Mouse (Mus musculus): ENCODE results near the gene B230104I21Rik. TPM values are rescaled to one million over a fixed set of nuclear protein-coding genes. Genes with fewer than 3 reads are reported as not detected.

The B230104I21Rik gene
- polyA plus RNA-seq, 1 experiment = not detected

DNA sequence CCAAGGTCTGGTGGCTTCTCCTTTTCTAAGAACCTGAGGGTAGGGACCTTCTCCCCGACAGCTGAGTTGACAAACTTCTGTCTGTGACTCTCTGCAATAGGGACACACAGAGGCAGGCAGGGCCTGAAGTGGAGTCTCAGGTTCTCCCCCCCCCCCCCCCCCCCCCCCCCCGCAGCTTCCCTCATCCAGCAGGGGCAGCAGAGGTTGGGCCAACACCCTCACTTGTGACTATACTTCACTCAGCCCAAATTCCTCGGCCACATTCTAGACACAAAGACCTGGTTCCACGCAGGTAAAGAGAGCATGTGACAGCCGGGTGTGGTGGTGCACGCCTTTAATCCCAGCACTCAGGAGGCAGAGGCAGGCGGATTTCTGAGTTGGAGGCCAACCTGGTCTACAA lies 24.5 kb downstream of the B230104I21Rik start:
- TF ChIP-seq GATA1 (IDR thresholded peaks at IDR 0.05; ENCODE audit: low read length) (no peak), TAL1 (IDR thresholded peaks at IDR 0.05; ENCODE audit: low read length) (no peak)
- Histone ChIP-seq H3K4me1 (ENCODE audit: control insufficient read depth) (no peaks in the 10 kb centered on the region), H3K4me3 (replicated peaks) (no peak overlapping the region), H3K36me3 (ENCODE audit: control insufficient read depth) (no peaks in the 10 kb centered on the region), H3K9me3 (ENCODE audit: control insufficient read depth, low read length) (no peaks in the 10 kb centered on the region), H3K27me3 (ENCODE audit: control insufficient read depth) (no peaks in the 10 kb centered on the region)

DNA sequence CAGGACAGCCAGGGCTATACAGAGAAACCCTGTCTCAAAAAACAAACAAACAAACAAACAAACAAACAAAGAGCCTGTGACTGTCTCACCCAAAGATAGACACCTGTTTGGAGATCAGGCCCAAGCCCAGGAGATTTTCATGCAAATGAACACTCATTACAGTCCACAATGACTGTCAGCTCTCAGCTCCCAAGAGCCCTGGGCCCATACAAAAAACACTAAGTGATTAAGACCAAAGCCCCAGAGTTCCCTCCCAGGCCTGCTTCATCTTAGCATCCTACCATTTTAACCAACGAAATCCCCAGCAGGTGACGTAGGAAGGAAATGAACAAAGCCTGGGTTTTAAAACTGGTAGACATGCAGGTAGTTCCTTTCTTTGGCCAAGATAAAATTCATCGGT lies 24.9 kb downstream of the B230104I21Rik start:
- Histone ChIP-seq H3K36me3 (ENCODE audit: control insufficient read depth) (no peaks in the 10 kb centered on the region), H3K4me1 (ENCODE audit: control insufficient read depth) (no peaks in the 10 kb centered on the region), H3K9me3 (ENCODE audit: control insufficient read depth, low read length) (no peaks in the 10 kb centered on the region), H3K4me3 (replicated peaks) (no peak overlapping the region), H3K27me3 (ENCODE audit: control insufficient read depth) (no peaks in the 10 kb centered on the region)
- no peak for TF ChIP-seq GATA1 (IDR thresholded peaks at IDR 0.05; ENCODE audit: low read length)
- no peak for TF ChIP-seq TAL1 (IDR thresholded peaks at IDR 0.05; ENCODE audit: low read length)

DNA sequence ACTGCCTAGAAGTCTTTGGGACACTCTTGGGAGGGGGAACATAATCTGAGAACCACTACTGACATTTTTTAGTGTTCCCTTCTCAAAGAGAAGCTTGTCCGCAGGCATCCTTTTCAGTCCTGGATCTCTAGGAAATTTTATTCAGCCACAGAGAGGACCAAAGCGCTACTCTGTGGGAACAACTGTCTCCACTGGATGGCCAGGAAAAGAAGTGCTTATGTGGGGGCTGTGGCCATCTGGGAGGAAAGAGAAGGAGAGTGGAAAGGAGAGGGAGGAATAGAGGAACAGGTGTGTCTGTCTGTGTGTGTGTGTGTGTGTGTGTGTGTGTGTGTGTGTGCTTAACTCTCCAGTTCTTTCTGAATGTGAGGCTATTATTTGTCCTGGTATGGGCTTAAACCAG lies 28.8 kb downstream of the B230104I21Rik start:
- H3K4me1 ChIP-seq (ENCODE audit: control insufficient read depth) = no peaks in the 10 kb centered on the region
- no peaks in the 10 kb centered on the region for H3K9me3 ChIP-seq (ENCODE audit: control insufficient read depth, low read length)
- no peak for TF ChIP-seq GATA1 (IDR thresholded peaks at IDR 0.05; ENCODE audit: low read length)
- TF ChIP-seq TAL1 (IDR thresholded peaks at IDR 0.05; ENCODE audit: low read length) = no peak
- H3K27me3 ChIP-seq (ENCODE audit: control insufficient read depth) = no peaks in the 10 kb centered on the region
- no peaks in the 10 kb centered on the region for H3K36me3 ChIP-seq (ENCODE audit: control insufficient read depth)
- no peak overlapping the region for H3K4me3 ChIP-seq (replicated peaks)

DNA sequence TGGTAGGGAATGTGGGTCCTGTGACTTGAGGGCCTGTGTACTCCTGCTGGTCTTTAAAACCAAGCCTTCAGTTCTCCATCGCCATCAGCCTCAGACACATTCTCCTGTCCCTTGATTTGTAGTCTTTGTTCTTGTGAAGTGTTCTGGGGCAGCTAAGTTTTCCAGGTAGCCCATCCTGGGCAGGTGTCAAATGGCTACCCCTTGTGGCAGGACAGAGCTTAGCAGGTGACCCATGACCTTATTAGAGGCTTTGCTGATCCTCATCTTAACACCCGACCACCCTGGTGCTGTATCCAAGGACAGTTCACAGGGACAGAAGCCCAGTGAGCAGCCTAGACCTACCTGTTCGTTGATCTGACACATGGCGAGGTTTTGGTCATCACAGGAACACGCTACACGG lies 30.9 kb downstream of the B230104I21Rik start:
- H3K4me1 ChIP-seq (ENCODE audit: control insufficient read depth) = no peaks in the 10 kb centered on the region
- H3K27me3 ChIP-seq (ENCODE audit: control insufficient read depth) = no peaks in the 10 kb centered on the region
- TF ChIP-seq GATA1 (IDR thresholded peaks at IDR 0.05; ENCODE audit: low read length) = no peak
- TF ChIP-seq TAL1 (IDR thresholded peaks at IDR 0.05; ENCODE audit: low read length) = no peak
- no peaks in the 10 kb centered on the region for H3K36me3 ChIP-seq (ENCODE audit: control insufficient read depth)
- H3K4me3 ChIP-seq (replicated peaks) = no peak overlapping the region
- no peaks in the 10 kb centered on the region for H3K9me3 ChIP-seq (ENCODE audit: control insufficient read depth, low read length)

DNA sequence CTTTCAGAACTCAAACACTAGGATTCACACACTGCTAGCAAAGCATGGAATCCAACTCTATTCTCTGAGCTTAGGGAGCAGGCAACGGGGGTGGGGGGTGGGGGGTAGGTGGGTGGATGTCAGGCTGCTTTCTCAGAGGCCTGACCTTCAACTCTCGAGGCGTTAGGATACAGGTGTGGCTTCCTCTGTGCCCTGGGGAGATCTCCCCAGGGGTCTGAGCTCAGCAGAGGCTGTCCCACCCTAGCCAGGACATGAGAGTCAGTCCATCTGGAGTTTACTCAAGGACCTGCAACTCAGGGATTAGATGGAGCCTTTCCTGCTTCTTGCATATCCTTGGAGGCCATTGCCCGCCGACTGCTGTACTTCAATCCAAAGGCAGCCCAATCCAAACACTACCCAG lies 33.2 kb downstream of the B230104I21Rik start:
- Histone ChIP-seq H3K9me3 (ENCODE audit: control insufficient read depth, low read length) (no peaks in the 10 kb centered on the region), H3K36me3 (ENCODE audit: control insufficient read depth) (no peaks in the 10 kb centered on the region)
- TF ChIP-seq TAL1 (IDR thresholded peaks at IDR 0.05; ENCODE audit: low read length) (no peak), GATA1 (IDR thresholded peaks at IDR 0.05; ENCODE audit: low read length) (no peak)

DNA sequence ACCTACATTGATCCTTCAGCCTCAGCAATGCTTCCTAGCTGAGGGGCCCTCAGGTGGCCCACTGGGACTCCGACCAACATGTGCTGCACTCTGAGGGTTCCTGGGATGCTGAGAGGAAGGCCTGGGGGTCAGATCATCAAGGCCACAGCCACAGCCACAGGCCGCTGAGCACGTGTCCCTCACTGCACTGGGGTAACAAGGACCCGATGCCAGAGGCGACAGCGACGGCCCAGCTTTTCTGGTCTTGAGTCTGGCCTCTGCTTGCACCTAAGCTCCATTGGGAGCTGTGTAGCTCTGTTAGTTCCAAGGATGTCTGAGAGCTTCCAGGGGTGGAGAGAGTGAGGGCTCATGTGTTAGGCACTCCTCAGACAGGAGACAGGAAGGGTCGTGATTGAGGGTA lies 34.9 kb downstream of the B230104I21Rik start:
- Histone ChIP-seq H3K4me1 (ENCODE audit: control insufficient read depth) (no peaks in the 10 kb centered on the region), H3K36me3 (ENCODE audit: control insufficient read depth) (no peaks in the 10 kb centered on the region), H3K9me3 (ENCODE audit: control insufficient read depth, low read length) (no peaks in the 10 kb centered on the region), H3K4me3 (replicated peaks) (no peak overlapping the region), H3K27me3 (ENCODE audit: control insufficient read depth) (no peaks in the 10 kb centered on the region)
- TF ChIP-seq TAL1 (IDR thresholded peaks at IDR 0.05; ENCODE audit: low read length) = no peak
- TF ChIP-seq GATA1 (IDR thresholded peaks at IDR 0.05; ENCODE audit: low read length) = no peak

More for the DNA sequence above, 33.2 kb downstream of the B230104I21Rik start:
- Histone ChIP-seq H3K4me3 (replicated peaks) (no peak overlapping the region), H3K27me3 (ENCODE audit: control insufficient read depth) (no peaks in the 10 kb centered on the region), H3K4me1 (ENCODE audit: control insufficient read depth) (no peaks in the 10 kb centered on the region)

DNA sequence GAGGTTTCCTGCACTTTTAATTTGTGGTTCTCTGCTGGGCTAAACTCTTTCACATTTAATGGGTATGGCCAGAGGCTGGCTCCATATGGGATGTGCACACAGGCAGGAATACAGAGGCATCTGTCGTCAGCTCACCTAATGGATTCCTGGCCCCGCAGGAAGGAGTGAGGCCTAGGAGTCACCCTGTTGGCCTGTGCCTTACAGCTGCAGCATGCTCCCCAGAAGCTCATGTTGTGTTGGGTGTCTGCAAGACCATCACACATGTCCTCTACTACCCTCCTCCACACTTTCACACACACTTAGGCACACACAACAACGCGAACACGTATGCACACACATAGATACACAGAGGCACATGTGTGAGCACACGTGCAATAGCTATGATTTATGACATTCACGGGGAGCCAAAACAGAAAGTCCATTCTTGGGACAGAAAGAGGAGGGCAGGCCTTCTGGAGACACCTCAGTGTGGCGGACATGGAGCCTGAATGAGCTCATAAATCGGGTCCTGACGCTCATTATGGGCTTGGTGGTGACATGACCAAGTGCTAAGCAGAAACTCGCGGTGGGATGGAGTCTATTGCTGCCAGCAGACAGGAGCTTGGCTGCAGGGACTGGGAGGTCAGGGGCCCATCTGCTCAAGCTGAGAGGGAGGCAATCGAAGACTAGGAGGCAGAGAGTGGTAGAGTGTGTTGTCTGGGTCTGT lies 35.8 kb downstream of the B230104I21Rik start:
- no peaks in the 10 kb centered on the region for H3K36me3 ChIP-seq (ENCODE audit: control insufficient read depth)
- TF ChIP-seq TAL1 (IDR thresholded peaks at IDR 0.05; ENCODE audit: low read length) (no peak), GATA1 (IDR thresholded peaks at IDR 0.05; ENCODE audit: low read length) (no peak)
- H3K4me1 ChIP-seq (ENCODE audit: control insufficient read depth) = no peaks in the 10 kb centered on the region
- no peaks in the 10 kb centered on the region for H3K27me3 ChIP-seq (ENCODE audit: control insufficient read depth)
- no peaks in the 10 kb centered on the region for H3K9me3 ChIP-seq (ENCODE audit: control insufficient read depth, low read length)
- H3K4me3 ChIP-seq (replicated peaks) = no peak overlapping the region

DNA sequence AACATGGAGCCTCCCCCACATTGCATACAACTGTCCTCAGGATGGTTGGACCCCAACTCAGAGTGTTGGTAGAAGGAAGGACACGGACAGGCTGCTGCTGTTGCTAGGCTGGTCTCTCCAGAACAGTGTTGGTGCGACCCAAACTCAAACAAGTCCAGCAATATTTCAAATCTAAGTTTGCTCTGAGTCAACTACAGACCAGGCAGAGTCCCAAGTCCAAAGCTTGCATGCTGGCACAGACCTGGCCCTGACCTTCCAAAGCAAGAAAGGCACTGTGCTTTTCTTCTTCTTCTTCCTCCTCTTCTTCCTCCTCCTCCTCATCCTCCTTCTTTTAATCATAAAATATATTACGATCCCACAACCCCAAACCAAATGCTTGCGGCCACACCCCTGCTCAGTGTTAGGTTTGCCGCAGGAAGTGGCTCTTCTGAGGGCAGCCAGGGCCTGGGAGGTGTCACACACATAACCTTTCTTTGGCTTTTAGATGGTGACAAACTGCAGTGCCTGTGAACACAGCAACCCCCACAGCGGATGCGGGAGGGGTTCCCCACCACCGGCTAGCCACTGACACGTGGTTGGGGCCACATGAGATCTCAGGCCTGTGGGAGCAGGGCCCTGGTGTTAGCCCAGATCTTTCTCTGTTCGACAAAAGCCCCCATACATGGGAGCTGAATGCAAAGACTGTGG lies 40.2 kb downstream of the B230104I21Rik start:
- Histone ChIP-seq H3K36me3 (ENCODE audit: control insufficient read depth) (no peaks in the 10 kb centered on the region), H3K4me1 (ENCODE audit: control insufficient read depth) (no peaks in the 10 kb centered on the region), H3K9me3 (ENCODE audit: control insufficient read depth, low read length) (no peaks in the 10 kb centered on the region), H3K4me3 (replicated peaks) (no peak overlapping the region), H3K27me3 (ENCODE audit: control insufficient read depth) (no peaks in the 10 kb centered on the region)
- TF ChIP-seq GATA1 (IDR thresholded peaks at IDR 0.05; ENCODE audit: low read length) = no peak
- no peak for TF ChIP-seq TAL1 (IDR thresholded peaks at IDR 0.05; ENCODE audit: low read length)

DNA sequence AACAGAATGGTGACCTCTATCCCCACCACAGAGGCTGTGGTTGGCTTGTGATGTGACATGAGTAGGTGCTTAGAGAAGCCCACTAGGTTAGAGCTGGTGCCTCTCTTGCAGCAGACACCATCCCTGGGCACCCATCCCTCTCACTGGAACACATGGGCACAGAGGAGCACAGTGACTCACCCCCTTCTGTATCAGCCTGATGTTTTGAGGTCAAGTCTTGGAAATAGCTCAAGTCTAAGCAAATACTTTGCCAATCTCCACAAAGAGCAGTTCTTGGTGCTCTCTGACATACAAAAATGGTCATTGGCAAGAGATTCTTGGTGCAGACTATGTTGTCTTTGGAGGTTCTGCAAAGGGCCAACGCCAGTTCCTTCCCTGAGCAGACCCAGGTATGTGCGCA lies 42.9 kb downstream of the B230104I21Rik start:
- Histone ChIP-seq H3K27me3 (ENCODE audit: control insufficient read depth) (no peaks in the 10 kb centered on the region), H3K4me1 (ENCODE audit: control insufficient read depth) (no peaks in the 10 kb centered on the region), H3K9me3 (ENCODE audit: control insufficient read depth, low read length) (no peaks in the 10 kb centered on the region), H3K36me3 (ENCODE audit: control insufficient read depth) (no peaks in the 10 kb centered on the region), H3K4me3 (replicated peaks) (no peak overlapping the region)
- TF ChIP-seq TAL1 (IDR thresholded peaks at IDR 0.05; ENCODE audit: low read length) (no peak), GATA1 (IDR thresholded peaks at IDR 0.05; ENCODE audit: low read length) (no peak)

Measured in erythroblast, embryonic 14.5 days (primary cell).